Mouse (Mus musculus) lung, adult 2 months (tissue): ENCODE data around the gene Trpm2.

ENCODE experiments used
- CTCF ChIP-seq: fragments of 200-500 bp; IDR thresholded peaks from 2 replicates; pipeline ENCODE4 v1.5.1; 2011; ENCODE audit warnings: mild to moderate bottlenecking, low read length, control low read depth; ENCODE audit not compliant: insufficient read depth
- POLR2A ChIP-seq: fragments of 200-500 bp; IDR thresholded peaks from 2 replicates; pipeline ENCODE4 v1.6.1; 2011; ENCODE audit warnings: low read depth, mild to moderate bottlenecking, control low read depth, low read length, borderline replicate concordance; ENCODE audit errors: extremely low read depth

DNA sequence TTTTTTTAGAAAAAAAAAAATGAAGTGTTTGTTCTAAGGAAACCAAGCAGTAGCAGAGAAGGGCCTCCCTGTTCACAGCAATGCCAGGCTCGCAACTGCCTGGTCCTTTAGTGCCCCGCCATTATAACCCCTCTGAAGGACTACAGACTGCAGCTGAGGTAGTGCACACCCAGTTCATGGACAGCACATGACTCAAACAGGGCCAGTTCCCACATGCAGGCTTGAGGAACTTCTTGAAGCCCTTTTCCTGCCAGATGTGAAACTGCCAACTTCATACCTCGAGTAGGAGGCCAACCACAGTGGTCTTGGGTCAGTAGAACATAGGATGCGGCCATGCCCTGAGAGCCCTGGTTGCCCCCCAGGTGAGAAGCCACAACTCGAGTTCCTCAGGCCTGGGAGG is 4.0 kb upstream of the Trpm2 start:
- no peak for TF ChIP-seq CTCF
- no peak for TF ChIP-seq POLR2A
